Comparison of ENCODE assay signal across 8 mouse cellular contexts in the genomic region with DNA sequence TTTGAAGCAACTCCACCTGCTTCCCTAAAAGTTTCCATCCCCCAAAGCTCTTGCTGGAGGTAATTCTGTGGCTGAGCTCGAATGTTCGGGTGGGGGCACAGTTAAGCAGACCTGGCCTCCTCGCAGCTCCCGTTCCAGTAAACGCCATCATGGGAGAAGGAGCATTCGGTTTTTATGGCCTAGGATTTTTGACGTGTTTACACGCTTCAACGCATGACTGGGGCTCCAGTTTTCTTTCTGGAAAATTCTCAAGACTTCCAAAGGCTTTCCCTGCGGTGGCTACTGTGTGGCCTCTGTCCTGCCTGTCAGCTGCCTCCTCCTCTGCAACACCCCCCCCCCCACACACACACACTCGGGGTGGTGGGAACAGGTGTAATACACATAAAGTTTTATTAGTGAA. TPM values are rescaled to one million over a fixed set of nuclear protein-coding genes. Genes with fewer than 3 reads are reported as not detected.
DNase-seq lines count a peak whose midpoint lies in the region; ATAC-seq and TF ChIP-seq lines count a peak whose summit lies in the region.
"Had no signal": no experiment of that assay in that cellular context is flagged by ENCODE, and none has a peak within 500 bp of the region (broad histone marks: within the 10 kb centered on the region; RNA-seq: fewer than 3 reads in every experiment).

No protein-coding gene starts in this region.

- no peaks in the 10 kb centered on the region for H3K36me3 ChIP-seq in lung, embryonic 15.5 days
- no peaks in the 10 kb centered on the region for H3K36me3 ChIP-seq in forebrain, embryonic 14.5 days (ENCODE audit: control insufficient read depth, insufficient read depth, low read length)
- no peaks in the 10 kb centered on the region for H3K36me3 ChIP-seq in limb, embryonic 14.5 days (ENCODE audit: control insufficient read depth, insufficient read depth, low read length)
- no peaks in the 10 kb centered on the region for H3K36me3 ChIP-seq in small intestine, adult 2 months (ENCODE audit: control insufficient read depth, insufficient read depth, low read length)

- H3K27ac ChIP-seq in lung, embryonic 15.5 days: no peak overlapping the region; the same call in 1 of the 2 replicates
- H3K27ac ChIP-seq in forebrain, embryonic 14.5 days (ENCODE audit: low read depth, low read length): peak overlapping the region; percentile 89
- no peak overlapping the region for H3K27ac ChIP-seq in limb, embryonic 14.5 days (replicated peaks; ENCODE audit: low read depth, low read length)
- H3K27ac ChIP-seq in small intestine, adult 2 months (ENCODE audit: insufficient read depth, low read depth, low read length): no peak overlapping the region

- H3K4me1 ChIP-seq in lung, embryonic 15.5 days: peaks cover 23% of the 10 kb centered on the region
- H3K4me1 ChIP-seq in forebrain, embryonic 14.5 days (ENCODE audit: control insufficient read depth, insufficient read depth, low read length): peaks cover 9% of the 10 kb centered on the region
- H3K4me1 ChIP-seq in limb, embryonic 14.5 days (ENCODE audit: control insufficient read depth, insufficient read depth, low read length): peaks cover 11% of the 10 kb centered on the region
- H3K4me1 ChIP-seq in small intestine, adult 2 months (ENCODE audit: control insufficient read depth, insufficient read depth, insufficient read length, low read length): peaks cover 10% of the 10 kb centered on the region

- H3K4me2 ChIP-seq in lung, embryonic 15.5 days: peak overlapping the region; percentile 73
- H3K4me2 ChIP-seq in forebrain, embryonic 14.5 days (ENCODE audit: low read length): peak overlapping the region; percentile 82
- peak overlapping the region; percentile 90 for H3K4me2 ChIP-seq in limb, embryonic 14.5 days (replicated peaks; ENCODE audit: low read depth, low read length, severe bottlenecking)

- no peaks in the 10 kb centered on the region for H3K27me3 ChIP-seq in lung, embryonic 15.5 days
- no peaks in the 10 kb centered on the region for H3K27me3 ChIP-seq in forebrain, embryonic 14.5 days (replicated peaks; ENCODE audit: control insufficient read depth, insufficient read depth, low read length)
- peaks cover 3% of the 10 kb centered on the region; the same call in 1 of the 2 replicates for H3K27me3 ChIP-seq in limb, embryonic 14.5 days (ENCODE audit: control insufficient read depth, insufficient read depth, low read length)
- H3K27me3 ChIP-seq in small intestine, adult 2 months (ENCODE audit: control insufficient read depth, insufficient read depth, low read length): no peaks in the 10 kb centered on the region

- H3K9me3 ChIP-seq in lung, embryonic 15.5 days: no peaks in the 10 kb centered on the region
- no peaks in the 10 kb centered on the region for H3K9me3 ChIP-seq in forebrain, embryonic 14.5 days (replicated peaks; ENCODE audit: control insufficient read depth, low read length)
- no peaks in the 10 kb centered on the region for H3K9me3 ChIP-seq in limb, embryonic 14.5 days (ENCODE audit: control insufficient read depth, low read length)
- H3K9me3 ChIP-seq: megakaryocyte, embryonic 14.5 days had no signal

- H3K9ac ChIP-seq in lung, embryonic 15.5 days: peak overlapping the region; percentile 78; the same call in 1 of the 2 replicates
- peak overlapping the region; percentile 94 for H3K9ac ChIP-seq in forebrain, embryonic 14.5 days (ENCODE audit: low read length)
- H3K9ac ChIP-seq in limb, embryonic 14.5 days (ENCODE audit: low read depth, low read length, severe bottlenecking): peak overlapping the region; percentile 88; the same call in 1 of the 2 replicates

- H3K4me3 ChIP-seq in lung, embryonic 15.5 days: peak overlapping the region; percentile 78
- peak overlapping the region; percentile 88 for H3K4me3 ChIP-seq in forebrain, embryonic 14.5 days (ENCODE audit: low read depth, low read length)
- peak overlapping the region; percentile 86 for H3K4me3 ChIP-seq in limb, embryonic 14.5 days (replicated peaks; ENCODE audit: low read length)
- peak overlapping the region; percentile 86 for H3K4me3 ChIP-seq in small intestine, adult 2 months (ENCODE audit: low read depth, low read length)

- no peak for ATAC-seq in lung, embryonic 15.5 days (ENCODE audit: borderline replicate concordance, extremely low read depth, low FRiP score, low TSS enrichment)
- no peak for ATAC-seq in forebrain, embryonic 14.5 days
- ATAC-seq in limb, embryonic 14.5 days (ENCODE audit: low FRiP score, low read depth): no peak
- ATAC-seq in megakaryocyte progenitor cell, adult 5-6 weeks (replicated peaks; ENCODE audit: poor library complexity): no peak

- WGBS in lung, embryonic 15.5 days: 9% methylated on average over 11 of the region's 11 CpGs
- 9% methylated on average over 11 of the region's 11 CpGs for WGBS in forebrain, embryonic 14.5 days
- 2% methylated on average over 11 of the region's 11 CpGs for WGBS in limb, embryonic 14.5 days
- WGBS in small intestine, adult 2 months: 8% methylated on average over 11 of the region's 11 CpGs

- no peak for TF ChIP-seq CTCF in small intestine, adult 2 months (IDR thresholded peaks at IDR 0.05; ENCODE audit: extremely low read depth, insufficient read length, insufficient replicate concordance, low read depth, low read length)

- no peak for DNase-seq in lung, postnatal 4 days
- DNase-seq in forebrain, embryonic 14.5 days (ENCODE audit: low spot score): no peak
- DNase-seq in limb, embryonic 14.5 days (ENCODE audit: low spot score): no peak
- DNase-seq in layer of hippocampus, adult 9-11 months: no peak

- no peak for TF ChIP-seq POLR2A in limb, embryonic 14.5 days (IDR thresholded peaks at IDR 0.05; ENCODE audit: borderline replicate concordance, extremely low read depth, insufficient read depth, insufficient read length)
- TF ChIP-seq POLR2A in small intestine, adult 2 months (IDR thresholded peaks at IDR 0.05; ENCODE audit: low read depth, low read length): no peak

RNA-seq across cellular contexts. Expression of a gene that starts 1.5 kb away (rescaled TPM):
- 60.6 and 67.2 TPM in 2 replicates for polyA plus RNA-seq in lung, embryonic 15.5 days (2015; fragmentation: Nextera tagmentation; extraction: Ambion mirVana)
- polyA plus RNA-seq in forebrain, embryonic 14.5 days (2014; fragmentation: Nextera tagmentation; extraction: Ambion mirVana): 62.0 and 84.9 TPM in 2 replicates
- polyA plus RNA-seq in limb, embryonic 14.5 days (2012; rRNA removed): 46.4 and 48.0 TPM in 2 replicates
- polyA plus RNA-seq in limb, embryonic 14.5 days (2014; fragmentation: Nextera tagmentation; extraction: Ambion mirVana): 41.5 and 51.1 TPM in 2 replicates
- 15.6 and 39.8 TPM in 2 replicates for polyA plus RNA-seq in small intestine, adult 2 months (2012; rRNA removed)
- total RNA-seq in megakaryocyte progenitor cell, adult 5-6 weeks (2015): 4.3 and 5.1 TPM in 2 replicates
- total RNA-seq in megakaryocyte progenitor cell, adult 5-6 weeks (2017): 6.8 TPM in 2 replicates
